Mouse (Mus musculus): ENCODE measurements at regions not wholly inside any gene's neighbourhood (a gene's known extent, or its start where the extent isn't known, plus 50 kb on each side); places are given as distances from the start of the nearest gene placed in this dataset.

- 85% methylated on average over 11 of the region's 11 CpGs for WGBS
- no peaks in the 10 kb centered on the region for H3K36me3 ChIP-seq
- no peak overlapping the region for H3K4me2 ChIP-seq
- peaks cover 19% of the 10 kb centered on the region for H3K4me1 ChIP-seq (replicated peaks)
- no peak overlapping the region for H3K4me3 ChIP-seq
- no peak overlapping the region for H3K9ac ChIP-seq
- ATAC-seq (ENCODE audit: insufficient number of reproducible peaks, low FRiP score) = no peak
- no peak overlapping the region for H3K27ac ChIP-seq (ENCODE audit: poor library complexity, severe bottlenecking)
- H3K9me3 ChIP-seq (replicated peaks) = no peaks in the 10 kb centered on the region
- H3K27me3 ChIP-seq (replicated peaks) = no peaks in the 10 kb centered on the region
Measured at GRCm38 (mm10) chr15:67031866-67032526, 531.3 kb upstream of the Lrrc6 start.

GRCm38 (mm10) chr15:67030975-67031374 lies 530.3 kb upstream of the Lrrc6 start:
- Histone ChIP-seq H3K36me3 (no peaks in the 10 kb centered on the region), H3K27ac (ENCODE audit: poor library complexity, severe bottlenecking) (no peak overlapping the region), H3K4me2 (no peak overlapping the region), H3K9me3 (replicated peaks) (no peaks in the 10 kb centered on the region), H3K4me1 (replicated peaks) (peaks cover 9% of the 10 kb centered on the region; the same call in 1 of the 2 replicates), H3K4me3 (no peak overlapping the region), H3K9ac (no peak overlapping the region), H3K27me3 (replicated peaks) (no peaks in the 10 kb centered on the region)
- 81% methylated on average over 1 of the region's 1 CpGs for WGBS
- no peak for ATAC-seq (ENCODE audit: insufficient number of reproducible peaks, low FRiP score)

DNA sequence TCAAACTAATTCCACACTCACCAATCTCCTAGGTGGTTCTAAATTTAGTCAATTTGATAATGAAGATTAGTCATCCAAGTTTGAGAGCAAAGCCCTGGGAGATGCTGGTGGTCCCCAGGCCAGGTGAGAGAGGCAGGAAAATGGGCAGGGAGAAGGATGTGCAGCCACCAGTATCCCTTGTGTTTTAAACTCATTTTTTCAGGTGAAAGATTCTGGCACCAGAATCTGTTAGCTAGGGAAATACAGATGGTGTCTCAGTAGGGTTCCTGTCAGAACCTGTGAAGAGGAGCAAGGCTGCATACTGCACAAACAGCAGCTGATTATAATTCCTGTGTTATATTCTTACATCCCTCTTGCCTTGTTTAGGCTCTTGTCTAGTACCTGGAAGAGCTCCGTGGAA lies 527.5 kb upstream of the Lrrc6 start:
- no peaks in the 10 kb centered on the region for H3K27me3 ChIP-seq (replicated peaks)
- no peak overlapping the region for H3K27ac ChIP-seq (ENCODE audit: poor library complexity, severe bottlenecking)
- H3K9me3 ChIP-seq (replicated peaks) = 0 out of 2 replicates have a peak, but pooled peaks cover under 1% of the 10 kb centered on the region
- H3K4me3 ChIP-seq = no peak overlapping the region
- H3K4me2 ChIP-seq = no peak overlapping the region
- WGBS = 65% methylated on average over 1 of the region's 1 CpGs
- no peak overlapping the region for H3K9ac ChIP-seq
- no peaks in the 10 kb centered on the region for H3K36me3 ChIP-seq
- no peak for ATAC-seq (ENCODE audit: insufficient number of reproducible peaks, low FRiP score)
- H3K4me1 ChIP-seq (replicated peaks) = no peaks in the 10 kb centered on the region

DNA sequence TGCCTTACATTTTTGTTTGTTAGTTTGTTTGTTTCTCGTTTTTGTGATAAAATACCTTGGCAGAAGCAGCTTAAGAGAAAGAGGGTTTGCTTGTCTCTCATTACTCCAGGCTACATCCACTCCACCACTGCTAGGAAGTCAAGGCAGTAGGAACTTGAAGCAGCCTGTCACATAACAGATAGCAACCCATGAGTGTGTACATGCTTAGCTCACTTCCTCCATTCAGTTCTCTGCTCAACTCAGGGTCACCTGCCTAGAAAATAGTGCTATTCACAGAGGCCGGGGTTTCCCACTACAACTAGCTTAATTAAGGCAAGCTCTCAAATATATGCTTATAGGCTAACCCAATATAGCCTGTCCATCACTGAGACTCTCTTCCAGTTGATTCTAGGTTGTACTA lies 527.0 kb upstream of the Lrrc6 start:
- Histone ChIP-seq H3K4me3 (no peak overlapping the region), H3K36me3 (no peaks in the 10 kb centered on the region), H3K4me1 (replicated peaks) (no peaks in the 10 kb centered on the region), H3K27me3 (replicated peaks) (no peaks in the 10 kb centered on the region), H3K9ac (no peak overlapping the region), H3K27ac (ENCODE audit: poor library complexity, severe bottlenecking) (no peak overlapping the region), H3K9me3 (replicated peaks) (peaks cover 5% of the 10 kb centered on the region; the same call in 1 of the 2 replicates), H3K4me2 (no peak overlapping the region)
- no peak for ATAC-seq (ENCODE audit: insufficient number of reproducible peaks, low FRiP score)
- WGBS = 70% methylated on average over 2 of the region's 2 CpGs

GRCm38 (mm10) chr15:67025746-67026145 lies 525.0 kb upstream of the Lrrc6 start:
- 77% methylated on average over 4 of the region's 4 CpGs for WGBS
- H3K4me2 ChIP-seq = no peak overlapping the region
- H3K4me3 ChIP-seq = no peak overlapping the region
- no peaks in the 10 kb centered on the region for H3K27me3 ChIP-seq (replicated peaks)
- ATAC-seq (ENCODE audit: insufficient number of reproducible peaks, low FRiP score) = no peak
- H3K9me3 ChIP-seq (replicated peaks) = peaks cover 8% of the 10 kb centered on the region
- no peak overlapping the region for H3K27ac ChIP-seq (ENCODE audit: poor library complexity, severe bottlenecking)
- no peaks in the 10 kb centered on the region for H3K36me3 ChIP-seq
- no peaks in the 10 kb centered on the region for H3K4me1 ChIP-seq (replicated peaks)
- H3K9ac ChIP-seq = no peak overlapping the region

DNA sequence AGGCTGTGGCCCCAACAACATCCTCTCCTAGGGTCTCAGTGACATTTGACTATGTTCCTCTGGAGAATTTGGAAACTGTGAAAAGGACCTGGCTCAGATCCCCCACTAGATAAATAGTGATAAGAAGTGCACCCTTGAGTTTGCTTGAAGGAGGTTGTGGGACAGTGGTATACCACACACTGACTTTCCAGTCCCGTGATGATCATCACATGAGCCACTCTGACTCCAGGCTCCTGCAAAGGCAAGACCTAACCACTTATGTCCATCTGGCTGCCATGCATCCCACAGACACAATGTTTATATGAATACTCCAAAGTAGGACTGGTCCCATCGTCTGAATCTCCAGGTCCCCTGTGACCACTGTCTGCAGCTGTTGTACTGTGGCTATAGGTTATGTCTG lies 523.7 kb upstream of the Lrrc6 start:
- peaks cover 8% of the 10 kb centered on the region for H3K9me3 ChIP-seq (replicated peaks)
- no peak overlapping the region for H3K27ac ChIP-seq (ENCODE audit: poor library complexity, severe bottlenecking)
- H3K9ac ChIP-seq = no peak overlapping the region
- no peak overlapping the region for H3K4me2 ChIP-seq
- no peak for ATAC-seq (ENCODE audit: insufficient number of reproducible peaks, low FRiP score)
- H3K4me1 ChIP-seq (replicated peaks) = peaks cover 1% of the 10 kb centered on the region
- 65% methylated on average over 2 of the region's 2 CpGs for WGBS
- no peaks in the 10 kb centered on the region for H3K27me3 ChIP-seq (replicated peaks)
- H3K4me3 ChIP-seq = no peak overlapping the region
- H3K36me3 ChIP-seq = no peaks in the 10 kb centered on the region

GRCm38 (mm10) chr15:67023081-67023480 lies 522.4 kb upstream of the Lrrc6 start:
- Histone ChIP-seq H3K36me3 (no peaks in the 10 kb centered on the region), H3K4me1 (replicated peaks) (peaks cover 7% of the 10 kb centered on the region), H3K4me2 (no peak overlapping the region), H3K4me3 (no peak overlapping the region), H3K9me3 (replicated peaks) (peaks cover 8% of the 10 kb centered on the region), H3K27ac (ENCODE audit: poor library complexity, severe bottlenecking) (no peak overlapping the region), H3K9ac (no peak overlapping the region), H3K27me3 (replicated peaks) (no peaks in the 10 kb centered on the region)
- ATAC-seq (ENCODE audit: insufficient number of reproducible peaks, low FRiP score) = no peak
- 81% methylated on average over 1 of the region's 1 CpGs for WGBS

GRCm38 (mm10) chr15:67021391-67021790 lies 520.7 kb upstream of the Lrrc6 start:
- ATAC-seq (ENCODE audit: insufficient number of reproducible peaks, low FRiP score) = no peak
- Histone ChIP-seq H3K27me3 (replicated peaks) (no peaks in the 10 kb centered on the region), H3K4me2 (no peak overlapping the region), H3K4me1 (replicated peaks) (peaks cover 10% of the 10 kb centered on the region), H3K27ac (ENCODE audit: poor library complexity, severe bottlenecking) (no peak overlapping the region), H3K4me3 (no peak overlapping the region), H3K9me3 (replicated peaks) (peaks cover 8% of the 10 kb centered on the region), H3K9ac (no peak overlapping the region), H3K36me3 (no peaks in the 10 kb centered on the region)
- WGBS = 74% methylated on average over 5 of the region's 5 CpGs

GRCm38 (mm10) chr15:67019891-67020290 lies 519.2 kb upstream of the Lrrc6 start:
- no peaks in the 10 kb centered on the region for H3K27me3 ChIP-seq (replicated peaks)
- H3K36me3 ChIP-seq = no peaks in the 10 kb centered on the region
- ATAC-seq (ENCODE audit: insufficient number of reproducible peaks, low FRiP score) = no peak
- WGBS = 89% methylated on average over 1 of the region's 1 CpGs
- no peak overlapping the region for H3K27ac ChIP-seq (ENCODE audit: poor library complexity, severe bottlenecking)
- no peak overlapping the region for H3K4me2 ChIP-seq
- H3K4me3 ChIP-seq = no peak overlapping the region
- H3K4me1 ChIP-seq (replicated peaks) = peaks cover 10% of the 10 kb centered on the region
- no peak overlapping the region for H3K9ac ChIP-seq
- peaks cover 8% of the 10 kb centered on the region for H3K9me3 ChIP-seq (replicated peaks)

GRCm38 (mm10) chr15:67019194-67019661 lies 518.5 kb upstream of the Lrrc6 start:
- no peak overlapping the region for H3K4me3 ChIP-seq
- H3K27ac ChIP-seq (ENCODE audit: poor library complexity, severe bottlenecking) = no peak overlapping the region
- H3K4me1 ChIP-seq (replicated peaks) = peaks cover 10% of the 10 kb centered on the region
- no peak for ATAC-seq (ENCODE audit: insufficient number of reproducible peaks, low FRiP score)
- H3K36me3 ChIP-seq = no peaks in the 10 kb centered on the region
- H3K9ac ChIP-seq = no peak overlapping the region
- peaks cover 8% of the 10 kb centered on the region for H3K9me3 ChIP-seq (replicated peaks)
- H3K27me3 ChIP-seq (replicated peaks) = no peaks in the 10 kb centered on the region
- H3K4me2 ChIP-seq = no peak overlapping the region
- 32% methylated on average over 6 of the region's 6 CpGs for WGBS

Measured in heart, embryonic 12.5 days (tissue).